Mouse (Mus musculus): ENCODE results near the gene Adgrf1. TPM values are rescaled to one million over a fixed set of nuclear protein-coding genes. Genes with fewer than 3 reads are reported as not detected.

Gene Adgrf1
- not detected in 2 replicates for polyA plus RNA-seq (2012; ENCODE audit: insufficient read depth, low replicate concordance)

DNA sequence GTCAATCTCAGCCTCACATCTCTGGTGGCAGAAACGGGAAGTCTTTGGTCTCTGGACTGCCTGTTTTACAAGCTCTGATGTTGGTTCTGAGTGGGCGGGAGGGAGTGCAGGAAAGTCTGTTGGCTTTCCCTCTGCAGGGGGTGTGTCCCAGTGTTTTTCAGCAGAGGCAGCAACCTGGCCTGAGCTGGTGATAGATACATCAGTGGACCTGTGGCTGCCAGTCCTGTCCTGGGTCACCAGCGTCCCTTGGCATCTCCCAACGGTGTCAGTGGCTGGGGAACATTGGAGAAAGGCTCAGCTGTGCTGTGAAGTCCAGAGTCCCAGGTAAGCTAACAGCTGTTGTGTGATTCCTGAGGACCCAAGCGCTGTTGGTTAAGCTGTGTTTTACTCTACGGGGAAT lies at the start of gene Adgrf1:
Gene Adgrf1 (plus strand): TSS at position 169 of the 400 bp plus-strand sequence.
- H3K36me3 ChIP-seq (replicated peaks; ENCODE audit: low read length) = no peaks in the 10 kb centered on the region
- H3K9me3 ChIP-seq = peaks cover 20% of the 10 kb centered on the region
- TF ChIP-seq GATA1 (IDR thresholded peaks at IDR 0.05; ENCODE audit: borderline replicate concordance, low read length) (no peak), FLI1 (IDR thresholded peaks at IDR 0.05; ENCODE audit: low read length) (no peak)
- no peak within 1 kb of the TSS for H3K4me3 ChIP-seq (replicated peaks)
- H3K4me1 ChIP-seq = peaks cover 17% of the 10 kb centered on the region
- no peaks in the 10 kb centered on the region for H3K27me3 ChIP-seq (replicated peaks)

DNA sequence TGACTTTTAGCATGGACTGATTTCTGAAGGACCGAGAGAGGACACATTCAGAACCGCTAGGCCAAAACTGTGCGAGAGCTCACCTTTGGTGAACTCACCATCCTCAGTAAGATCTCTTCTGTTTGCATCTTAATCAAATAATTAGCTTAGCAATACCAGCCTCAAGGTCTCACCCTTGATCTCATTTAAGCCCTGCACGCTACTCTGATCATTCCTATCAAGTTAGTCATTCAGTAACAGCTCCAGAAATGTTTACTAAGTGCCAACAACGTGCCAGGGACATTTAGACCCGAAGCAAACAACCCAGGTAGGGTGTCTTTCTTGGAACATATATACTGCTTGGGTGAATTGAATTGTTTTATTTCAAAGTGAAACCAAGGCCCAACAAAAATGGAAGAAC lies 44.0 kb upstream of the Adgrf1 start:
- Histone ChIP-seq H3K9me3 (peaks cover 4% of the 10 kb centered on the region; the same call in 1 of the 2 replicates), H3K4me3 (replicated peaks) (no peak overlapping the region), H3K4me1 (peaks cover 10% of the 10 kb centered on the region), H3K36me3 (replicated peaks; ENCODE audit: low read length) (no peaks in the 10 kb centered on the region), H3K27me3 (replicated peaks) (peaks cover 2% of the 10 kb centered on the region)
- no peak for TF ChIP-seq GATA1 (IDR thresholded peaks at IDR 0.05; ENCODE audit: borderline replicate concordance, low read length)
- no peak for TF ChIP-seq FLI1 (IDR thresholded peaks at IDR 0.05; ENCODE audit: low read length)

DNA sequence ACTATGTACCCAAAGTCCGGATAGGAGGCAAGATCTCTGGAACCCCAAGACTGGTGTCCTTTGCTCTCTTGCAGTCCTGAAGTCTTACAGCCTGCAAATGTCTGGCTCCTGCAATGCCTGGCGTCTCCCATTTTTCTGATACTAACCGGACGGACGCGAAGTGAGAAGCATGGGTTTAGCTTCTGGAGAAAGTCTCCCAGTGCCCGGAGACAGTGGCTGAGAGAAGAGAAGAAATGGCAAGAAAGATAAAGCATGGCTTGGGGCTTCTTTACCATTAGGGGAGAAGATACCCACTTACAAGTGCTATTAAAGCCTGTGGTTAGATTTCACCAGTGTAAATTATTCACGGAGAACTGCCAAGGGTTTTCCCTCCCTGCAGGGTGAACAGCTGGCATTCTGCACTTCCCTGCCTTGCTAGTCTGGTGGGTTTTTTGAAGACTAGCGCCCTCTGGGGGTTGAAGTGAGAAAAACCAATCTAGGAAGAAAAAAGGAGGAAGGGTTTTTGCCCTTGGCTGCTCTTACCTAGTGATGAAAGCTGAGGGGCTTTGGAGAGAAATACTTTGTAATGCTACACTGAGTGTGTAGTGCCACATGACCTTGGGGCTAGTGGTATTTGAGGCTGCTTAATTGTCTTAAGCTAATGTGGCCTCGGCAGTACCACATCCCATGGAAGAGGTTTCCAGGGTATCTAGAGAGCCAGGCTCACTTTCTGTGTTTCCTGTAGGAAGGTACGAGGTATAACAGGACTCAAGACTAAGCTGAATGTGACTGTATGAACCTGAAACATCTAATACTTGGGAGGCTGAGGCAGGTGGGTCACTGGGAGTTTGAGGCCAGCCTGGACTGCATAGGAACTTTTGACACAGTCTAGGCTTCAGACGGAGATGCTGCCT lies 40.3 kb upstream of the Adgrf1 start:
- peaks cover 7% of the 10 kb centered on the region for H3K27me3 ChIP-seq (replicated peaks)
- peak overlapping the region; percentile 53 for H3K4me3 ChIP-seq (replicated peaks)
- H3K9me3 ChIP-seq = no peaks in the 10 kb centered on the region
- H3K4me1 ChIP-seq = peaks cover 25% of the 10 kb centered on the region
- no peaks in the 10 kb centered on the region for H3K36me3 ChIP-seq (replicated peaks; ENCODE audit: low read length)
- TF ChIP-seq GATA1 (IDR thresholded peaks at IDR 0.05; ENCODE audit: borderline replicate concordance, low read length) (no peak), FLI1 (IDR thresholded peaks at IDR 0.05; ENCODE audit: low read length) (no peak)

DNA sequence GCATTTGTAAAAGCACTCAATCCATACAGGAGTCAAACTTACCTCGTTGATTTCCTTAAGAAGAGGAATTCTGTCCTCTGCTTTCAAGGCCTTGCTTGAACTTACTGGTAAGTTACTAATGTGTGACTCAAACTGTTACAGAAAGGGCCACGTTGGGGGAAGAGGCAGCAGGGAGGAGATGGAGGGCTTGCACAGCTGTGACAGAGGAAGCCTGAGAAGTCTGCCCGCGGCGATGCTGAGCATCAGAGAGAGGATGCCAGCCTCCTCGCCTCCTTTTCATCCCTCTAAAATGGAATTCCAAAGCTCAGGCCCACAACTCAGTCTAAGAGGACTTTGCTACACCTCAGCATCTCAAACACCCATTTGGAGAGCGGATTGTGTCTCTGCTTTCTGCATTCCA lies 39.3 kb upstream of the Adgrf1 start:
- Histone ChIP-seq H3K4me3 (replicated peaks) (no peak overlapping the region), H3K27me3 (replicated peaks) (peaks cover 11% of the 10 kb centered on the region), H3K9me3 (no peaks in the 10 kb centered on the region), H3K36me3 (replicated peaks; ENCODE audit: low read length) (no peaks in the 10 kb centered on the region), H3K4me1 (peaks cover 25% of the 10 kb centered on the region)
- TF ChIP-seq GATA1 (IDR thresholded peaks at IDR 0.05; ENCODE audit: borderline replicate concordance, low read length) (no peak), FLI1 (IDR thresholded peaks at IDR 0.05; ENCODE audit: low read length) (no peak)

DNA sequence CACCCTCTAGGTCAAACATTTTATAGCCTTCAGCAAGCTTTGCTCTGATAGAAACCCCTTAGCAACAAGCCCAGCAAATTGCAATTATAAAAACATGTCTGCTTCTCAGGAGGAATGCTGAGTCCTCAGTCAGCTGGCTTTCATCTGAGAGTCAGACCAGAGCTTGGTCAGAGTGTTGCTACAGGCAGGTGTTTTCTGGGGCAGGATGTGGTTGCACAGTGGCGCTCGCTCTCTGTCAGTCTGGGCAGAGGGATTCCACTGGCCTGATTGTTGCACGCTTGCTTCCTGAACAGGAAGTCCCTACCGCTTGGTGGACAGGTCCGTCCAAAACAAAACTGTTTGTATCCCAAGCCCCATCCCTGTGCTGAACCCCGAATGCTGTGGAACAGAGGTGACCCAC lies 37.4 kb upstream of the Adgrf1 start:
- Histone ChIP-seq H3K4me1 (peaks cover 25% of the 10 kb centered on the region), H3K27me3 (replicated peaks) (peaks cover 9% of the 10 kb centered on the region), H3K4me3 (replicated peaks) (peak overlapping the region; percentile 59), H3K9me3 (no peaks in the 10 kb centered on the region), H3K36me3 (replicated peaks; ENCODE audit: low read length) (no peaks in the 10 kb centered on the region)
- no peak for TF ChIP-seq GATA1 (IDR thresholded peaks at IDR 0.05; ENCODE audit: borderline replicate concordance, low read length)
- no peak for TF ChIP-seq FLI1 (IDR thresholded peaks at IDR 0.05; ENCODE audit: low read length)

DNA sequence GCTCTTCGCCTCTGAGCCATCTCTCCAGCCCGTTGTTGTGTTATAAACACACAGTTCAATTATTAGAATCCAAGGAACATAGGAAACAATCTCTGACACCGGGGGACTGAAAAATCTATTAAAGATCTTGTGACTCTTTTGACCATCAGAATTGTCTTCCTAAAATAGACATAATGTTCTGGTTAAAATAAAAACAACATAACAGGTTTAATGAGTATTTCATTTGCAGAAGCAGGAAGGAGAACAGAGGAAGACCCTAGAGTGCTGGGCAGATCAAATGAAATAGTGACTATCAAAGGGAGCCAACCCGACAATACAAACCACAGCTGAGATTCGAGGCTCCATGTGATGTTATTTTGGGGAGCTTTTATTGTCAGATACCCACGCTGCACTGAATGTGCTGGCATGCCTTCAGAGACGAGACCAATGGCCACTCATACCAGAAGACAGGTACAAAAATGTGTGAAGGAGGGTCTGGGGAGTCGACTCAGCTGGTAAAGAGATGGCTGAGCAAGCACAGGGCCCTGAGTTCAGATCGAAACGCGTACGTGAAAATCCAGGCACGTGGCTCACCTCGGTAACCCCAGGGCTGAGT lies 33.4 kb upstream of the Adgrf1 start:
- Histone ChIP-seq H3K4me3 (replicated peaks) (no peak overlapping the region), H3K4me1 (peaks cover 15% of the 10 kb centered on the region), H3K27me3 (replicated peaks) (peaks cover 12% of the 10 kb centered on the region), H3K36me3 (replicated peaks; ENCODE audit: low read length) (no peaks in the 10 kb centered on the region), H3K9me3 (no peaks in the 10 kb centered on the region)
- TF ChIP-seq FLI1 (IDR thresholded peaks at IDR 0.05; ENCODE audit: low read length) = no peak
- TF ChIP-seq GATA1 (IDR thresholded peaks at IDR 0.05; ENCODE audit: borderline replicate concordance, low read length) = no peak

DNA sequence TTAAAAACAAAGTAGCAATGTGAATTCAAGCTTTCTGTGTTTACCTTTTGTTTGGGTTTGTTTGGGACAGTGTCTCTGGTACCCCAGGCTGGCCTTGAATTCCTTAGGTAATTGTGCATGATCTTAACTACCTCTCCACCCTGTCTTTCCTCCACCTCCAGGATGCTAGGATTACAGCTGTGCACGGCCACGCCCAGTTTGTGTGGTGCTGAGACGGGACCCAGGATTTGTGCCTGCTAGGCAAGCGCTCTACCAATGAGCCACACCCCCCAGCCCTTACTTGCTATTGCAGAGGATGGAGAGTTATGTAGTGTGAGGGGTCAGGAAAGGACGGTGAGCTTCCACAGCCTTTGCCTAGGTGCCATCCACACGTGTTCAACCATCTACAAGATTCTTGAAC lies 31.1 kb upstream of the Adgrf1 start:
- Histone ChIP-seq H3K4me3 (replicated peaks) (no peak overlapping the region), H3K36me3 (replicated peaks; ENCODE audit: low read length) (no peaks in the 10 kb centered on the region), H3K9me3 (no peaks in the 10 kb centered on the region), H3K27me3 (replicated peaks) (peaks cover 9% of the 10 kb centered on the region), H3K4me1 (0 out of 2 replicates have a peak, but pooled peaks cover 4% of the 10 kb centered on the region)
- TF ChIP-seq GATA1 (IDR thresholded peaks at IDR 0.05; ENCODE audit: borderline replicate concordance, low read length) (no peak), FLI1 (IDR thresholded peaks at IDR 0.05; ENCODE audit: low read length) (no peak)

DNA sequence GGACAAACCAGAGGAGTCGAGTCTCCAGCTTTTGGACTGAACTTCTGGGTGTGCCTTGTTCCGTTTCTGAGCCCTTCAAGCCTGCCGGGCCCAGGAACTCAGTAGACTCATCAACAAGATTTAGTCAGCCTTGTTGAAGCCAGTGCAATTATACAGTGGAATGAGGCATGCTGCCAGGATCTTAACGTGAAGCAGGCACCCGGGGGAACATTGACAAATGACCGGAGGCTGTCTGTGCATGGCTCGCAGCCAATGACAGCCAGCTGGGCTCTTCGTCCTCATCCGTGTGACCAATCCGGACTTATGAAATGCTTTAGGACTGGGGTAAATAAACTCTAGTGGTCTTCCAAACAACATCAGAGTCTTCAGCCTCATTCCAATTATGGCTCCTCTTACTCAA lies 29.0 kb upstream of the Adgrf1 start:
- H3K36me3 ChIP-seq (replicated peaks; ENCODE audit: low read length) = no peaks in the 10 kb centered on the region
- peaks cover 7% of the 10 kb centered on the region; the same call in 1 of the 2 replicates for H3K9me3 ChIP-seq
- no peak overlapping the region for H3K4me3 ChIP-seq (replicated peaks)
- no peak for TF ChIP-seq GATA1 (IDR thresholded peaks at IDR 0.05; ENCODE audit: borderline replicate concordance, low read length)
- no peak for TF ChIP-seq FLI1 (IDR thresholded peaks at IDR 0.05; ENCODE audit: low read length)
- H3K27me3 ChIP-seq (replicated peaks) = peaks cover 3% of the 10 kb centered on the region
- H3K4me1 ChIP-seq = no peaks in the 10 kb centered on the region

DNA sequence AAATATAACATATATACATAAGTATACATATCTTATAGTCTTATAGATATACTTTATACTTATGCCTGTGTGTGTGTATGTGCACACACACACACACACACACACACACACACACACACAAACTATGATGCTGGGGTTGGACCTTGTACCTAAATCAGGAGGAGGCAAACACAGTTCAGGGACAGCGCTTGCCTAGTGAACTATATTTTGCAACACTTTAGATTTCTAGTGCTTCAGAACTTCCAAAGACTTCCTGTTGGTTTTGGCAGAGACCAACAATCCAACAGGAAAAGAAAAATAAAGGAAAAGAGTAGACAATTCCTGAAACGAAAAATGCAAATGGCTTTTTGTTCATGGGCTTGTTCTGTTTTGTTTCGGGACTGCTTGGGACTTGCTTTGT lies 27.5 kb upstream of the Adgrf1 start:
- Histone ChIP-seq H3K27me3 (replicated peaks) (peaks cover 3% of the 10 kb centered on the region), H3K4me1 (no peaks in the 10 kb centered on the region), H3K36me3 (replicated peaks; ENCODE audit: low read length) (no peaks in the 10 kb centered on the region), H3K9me3 (peaks cover 7% of the 10 kb centered on the region; the same call in 1 of the 2 replicates), H3K4me3 (replicated peaks) (no peak overlapping the region)
- TF ChIP-seq GATA1 (IDR thresholded peaks at IDR 0.05; ENCODE audit: borderline replicate concordance, low read length) (no peak), FLI1 (IDR thresholded peaks at IDR 0.05; ENCODE audit: low read length) (no peak)

DNA sequence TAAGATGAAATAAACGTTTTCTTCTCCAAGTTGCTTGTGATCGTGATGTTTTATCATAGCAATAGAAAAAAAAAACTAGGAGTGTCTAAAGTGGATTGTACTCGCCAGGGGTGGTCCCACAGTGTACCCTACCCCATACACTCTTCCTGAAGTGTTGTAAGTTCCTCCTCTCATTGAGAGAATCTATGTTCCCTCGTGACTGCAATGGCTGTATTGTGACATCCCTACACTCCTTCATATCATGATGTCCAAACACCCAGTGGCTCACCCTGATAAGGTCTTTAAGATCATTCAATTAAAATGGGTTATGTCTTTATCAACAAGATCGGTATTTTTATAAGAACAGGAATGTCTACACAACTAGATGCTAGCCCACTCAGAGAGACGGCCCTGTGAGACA lies 24.8 kb upstream of the Adgrf1 start:
- TF ChIP-seq FLI1 (IDR thresholded peaks at IDR 0.05; ENCODE audit: low read length) = no peak
- no peak for TF ChIP-seq GATA1 (IDR thresholded peaks at IDR 0.05; ENCODE audit: borderline replicate concordance, low read length)
- no peaks in the 10 kb centered on the region for H3K27me3 ChIP-seq (replicated peaks)
- peaks cover 7% of the 10 kb centered on the region; the same call in 1 of the 2 replicates for H3K9me3 ChIP-seq
- H3K4me3 ChIP-seq (replicated peaks) = no peak overlapping the region
- H3K36me3 ChIP-seq (replicated peaks; ENCODE audit: low read length) = no peaks in the 10 kb centered on the region
- H3K4me1 ChIP-seq = no peaks in the 10 kb centered on the region

Data from megakaryocyte, embryonic 14.5 days (primary cell).